Mouse (Mus musculus) large intestine, adult 2 months (tissue): ENCODE data around the gene Rfpl4. TPM values are rescaled to one million over a fixed set of nuclear protein-coding genes. Genes with fewer than 3 reads are reported as not detected.
"Not testable (repeated sequence)": the region's sequence is repeated elsewhere in the genome, so short reads cannot be mapped to it uniquely, and the experiment has no call there.

ENCODE experiments used
- DNase-seq: peaks from one replicate; pipeline ENCODE4 v3.0.0-alpha.2; 2012; ENCODE audit warnings: low read depth, low spot score
- WGBS: fragments of 180-500 bp; shearing (Covaris S2); methylation state at CpG from one replicate; pipeline ENCODE4 v1.1.7; 2018; 5-methylcytosine and 5-hydroxymethylcytosine counted together
- polyA plus RNA-seq: library from polyadenylated mRNA; depleted of rRNA; stranded (reverse); fragments of >200 nt; gene quantifications from 2 replicates; pipeline ENCODE4 v1.2.3, GENCODE M21; 2012; rRNA removed

Rfpl4 gene
- polyA plus RNA-seq = not detected in 2 replicates

- WGBS = 79% methylated on average over 3 of the region's 3 CpGs
- no peak for DNase-seq
Measured at GRCm38 (mm10) chr7:5116850-5117249, at the start of gene Rfpl4. Rfpl4 (minus strand) TSS chr7:5116950.

GRCm38 (mm10) chr7:5149570-5149969, 32.8 kb upstream of the Rfpl4 start, which contains the start of gene Vmn1r55:
Vmn1r55 (minus strand) TSS chr7:5149670.
- not testable (repeated sequence) for DNase-seq

GRCm38 (mm10) chr7:5125549-5126406, 9.0 kb upstream of the Rfpl4 start, which contains the start of gene Rasl2-9:
Rasl2-9 (minus strand) TSS chr7:5125950.
- 17% methylated on average over 42 of the region's 42 CpGs for WGBS
- peak; percentile 19 for DNase-seq

- WGBS = 82% methylated on average over 8 of the region's 8 CpGs
- DNase-seq = no peak
Measured at GRCm38 (mm10) chr7:5125078-5125477, 8.3 kb upstream of the Rfpl4 start.

GRCm38 (mm10) chr7:5112701-5113100, 4.0 kb downstream of the Rfpl4 start:
- WGBS = 19% methylated on average over 3 of the region's 3 CpGs
- DNase-seq = no peak

- DNase-seq = no peak
- 89% methylated on average over 8 of the region's 8 CpGs for WGBS
Measured at GRCm38 (mm10) chr7:5109301-5109700, 7.4 kb downstream of the Rfpl4 start.

- no peak for DNase-seq
- WGBS = 54% methylated on average over 4 of the region's 4 CpGs
Measured at GRCm38 (mm10) chr7:5108272-5108671, 8.5 kb downstream of the Rfpl4 start.

- DNase-seq = no peak
- WGBS = 83% methylated on average over 2 of the region's 2 CpGs
Measured at GRCm38 (mm10) chr7:5102564-5102963, 14.2 kb downstream of the Rfpl4 start.

GRCm38 (mm10) chr7:5101066-5101663, 15.6 kb downstream of the Rfpl4 start:
- 83% methylated on average over 10 of the region's 10 CpGs for WGBS

GRCm38 (mm10) chr7:5099796-5100195, 17.0 kb downstream of the Rfpl4 start:
- no peak for DNase-seq
- 39% methylated on average over 3 of the region's 3 CpGs for WGBS

More at GRCm38 (mm10) chr7:5101066-5101663, 15.6 kb downstream of the Rfpl4 start:
- DNase-seq = no peak

- no peak for DNase-seq
- 90% methylated on average over 5 of the region's 5 CpGs for WGBS
Measured at GRCm38 (mm10) chr7:5098769-5099168, 18.0 kb downstream of the Rfpl4 start.

GRCm38 (mm10) chr7:5092831-5093510, 23.8 kb downstream of the Rfpl4 start:
- no peak for DNase-seq
- WGBS = 83% methylated on average over 21 of the region's 21 CpGs

GRCm38 (mm10) chr7:5092381-5092780, 24.4 kb downstream of the Rfpl4 start:
- 64% methylated on average over 6 of the region's 6 CpGs for WGBS
- no peak for DNase-seq

GRCm38 (mm10) chr7:5091008-5091728, 25.6 kb downstream of the Rfpl4 start:
- DNase-seq = no peak
- WGBS = 91% methylated on average over 15 of the region's 15 CpGs

- 93% methylated on average over 15 of the region's 15 CpGs for WGBS
- DNase-seq = no peak
Measured at GRCm38 (mm10) chr7:5089853-5090252, 26.9 kb downstream of the Rfpl4 start.

- 23% methylated on average over 4 of the region's 4 CpGs for WGBS
- peak; percentile 87 for DNase-seq
Measured at GRCm38 (mm10) chr7:5087886-5088285, 28.9 kb downstream of the Rfpl4 start.

GRCm38 (mm10) chr7:5086921-5087440, 29.8 kb downstream of the Rfpl4 start:
- 31% methylated on average over 5 of the region's 5 CpGs for WGBS
- DNase-seq = no peak

- 100% methylated on average over 1 of the region's 1 CpGs for WGBS
- DNase-seq = no peak
Measured at GRCm38 (mm10) chr7:5085512-5085911, 31.2 kb downstream of the Rfpl4 start.

GRCm38 (mm10) chr7:5083325-5084105, 33.2 kb downstream of the Rfpl4 start:
- WGBS = 67% methylated on average over 18 of the region's 18 CpGs
- no peak for DNase-seq
